In genomic region chr10:85141465-85141864, GRCm38 (mm10) we compare ENCODE assay signal across 23 mouse cellular contexts. TPM values are rescaled to one million over a fixed set of nuclear protein-coding genes. Genes with fewer than 3 reads are reported as not detected.
DNase-seq lines count a peak whose midpoint lies in the region; ATAC-seq and TF ChIP-seq lines count a peak whose summit lies in the region.
"Had no signal": no experiment of that assay in that cellular context is flagged by ENCODE, and none has a peak within 500 bp of the region (broad histone marks: within the 10 kb centered on the region; RNA-seq: fewer than 3 reads in every experiment).

No protein-coding gene starts in this region.

- peaks cover 25% of the 10 kb centered on the region for H3K36me3 ChIP-seq in intestine, embryonic 14.5 days (ENCODE audit: control insufficient read depth, insufficient read depth, low read length)
- peaks cover 36% of the 10 kb centered on the region for H3K36me3 ChIP-seq in intestine, postnatal 0 days (ENCODE audit: control insufficient read depth, insufficient read depth)
- peaks cover 33% of the 10 kb centered on the region for H3K36me3 ChIP-seq in neural tube, embryonic 15.5 days
- H3K36me3 ChIP-seq in limb, embryonic 13.5 days = peaks cover 35% of the 10 kb centered on the region
- peaks cover 35% of the 10 kb centered on the region for H3K36me3 ChIP-seq in hindbrain, embryonic 12.5 days

- H3K9ac ChIP-seq in intestine, embryonic 14.5 days (ENCODE audit: low read length) = no peak overlapping the region
- no peak overlapping the region for H3K9ac ChIP-seq in intestine, postnatal 0 days (ENCODE audit: low read depth, low read length)
- H3K9ac ChIP-seq in neural tube, embryonic 15.5 days (replicated peaks) = no peak overlapping the region
- no peak overlapping the region for H3K9ac ChIP-seq in limb, embryonic 13.5 days
- no peak overlapping the region for H3K9ac ChIP-seq in hindbrain, embryonic 12.5 days
- H3K9ac ChIP-seq: embryonic facial prominence, embryonic 15.5 days; heart, embryonic 13.5 days; liver, embryonic 12.5 days; midbrain, embryonic 12.5 days had no signal

- no peak for TF ChIP-seq CTCF in intestine, postnatal 0 days (IDR thresholded peaks at IDR 0.05; ENCODE audit: low read depth)

- H3K4me1 ChIP-seq in intestine, embryonic 14.5 days (replicated peaks; ENCODE audit: control insufficient read depth, insufficient read depth, low read length) = 0 out of 2 replicates have a peak, but pooled peaks cover 4% of the 10 kb centered on the region
- H3K4me1 ChIP-seq in intestine, postnatal 0 days (replicated peaks; ENCODE audit: control insufficient read depth, insufficient read depth, low read length) = no peaks in the 10 kb centered on the region
- H3K4me1 ChIP-seq in neural tube, embryonic 15.5 days = no peaks in the 10 kb centered on the region
- peaks cover 19% of the 10 kb centered on the region for H3K4me1 ChIP-seq in limb, embryonic 13.5 days
- no peaks in the 10 kb centered on the region for H3K4me1 ChIP-seq in hindbrain, embryonic 12.5 days
- H3K4me1 ChIP-seq: embryonic facial prominence, embryonic 15.5 days; heart, embryonic 13.5 days; liver, embryonic 12.5 days; midbrain, embryonic 12.5 days had no signal

- 0 out of 2 replicates have a peak, but pooled peaks have one; percentile 62 for ATAC-seq in intestine, embryonic 14.5 days (replicated peaks; ENCODE audit: low FRiP score, low TSS enrichment, low read depth)
- ATAC-seq in intestine, postnatal 0 days = no peak
- ATAC-seq in neural tube, embryonic 15.5 days (ENCODE audit: low FRiP score) = no peak; the same call in 1 of the 2 replicates
- ATAC-seq in limb, embryonic 13.5 days (ENCODE audit: low FRiP score, low read depth) = peak; percentile 88
- ATAC-seq in hindbrain, embryonic 12.5 days (ENCODE audit: low FRiP score) = no peak
- ATAC-seq: forebrain, embryonic 14.5 days; liver, embryonic 12.5 days; Patski had no signal

- H3K27me3 ChIP-seq in intestine, embryonic 14.5 days (replicated peaks; ENCODE audit: control insufficient read depth, insufficient read depth, low read length) = no peaks in the 10 kb centered on the region
- H3K27me3 ChIP-seq in intestine, postnatal 0 days (replicated peaks; ENCODE audit: control insufficient read depth, insufficient read depth, low read length) = no peaks in the 10 kb centered on the region
- no peaks in the 10 kb centered on the region for H3K27me3 ChIP-seq in neural tube, embryonic 15.5 days (replicated peaks)
- no peaks in the 10 kb centered on the region for H3K27me3 ChIP-seq in limb, embryonic 13.5 days
- no peaks in the 10 kb centered on the region for H3K27me3 ChIP-seq in hindbrain, embryonic 12.5 days
- H3K27me3 ChIP-seq: embryonic facial prominence, embryonic 15.5 days; heart, embryonic 13.5 days; liver, embryonic 12.5 days; midbrain, embryonic 12.5 days; Patski had no signal

- no peak overlapping the region for H3K4me3 ChIP-seq in intestine, embryonic 14.5 days (ENCODE audit: low read depth, low read length)
- no peak overlapping the region for H3K4me3 ChIP-seq in intestine, postnatal 0 days (ENCODE audit: low read depth, low read length)
- no peak overlapping the region for H3K4me3 ChIP-seq in neural tube, embryonic 15.5 days (replicated peaks)
- H3K4me3 ChIP-seq in limb, embryonic 13.5 days = no peak overlapping the region
- H3K4me3 ChIP-seq in hindbrain, embryonic 12.5 days = no peak overlapping the region
- H3K4me3 ChIP-seq: embryonic facial prominence, embryonic 15.5 days; heart, embryonic 13.5 days; left cerebral cortex, adult 2 months; liver, embryonic 12.5 days; midbrain, embryonic 12.5 days had no signal

- no peak overlapping the region for H3K27ac ChIP-seq in intestine, embryonic 14.5 days (ENCODE audit: low read depth)
- no peak overlapping the region for H3K27ac ChIP-seq in intestine, postnatal 0 days (ENCODE audit: low read depth, low read length)
- H3K27ac ChIP-seq in neural tube, embryonic 15.5 days (replicated peaks) = no peak overlapping the region
- no peak overlapping the region for H3K27ac ChIP-seq in limb, embryonic 13.5 days
- H3K27ac ChIP-seq in hindbrain, embryonic 12.5 days = no peak overlapping the region
- H3K27ac ChIP-seq: embryonic facial prominence, embryonic 15.5 days; heart, embryonic 13.5 days; left cerebral cortex, adult 2 months; liver, embryonic 12.5 days; midbrain, embryonic 12.5 days had no signal

- H3K4me2 ChIP-seq in intestine, embryonic 14.5 days (ENCODE audit: low read length) = no peak overlapping the region
- no peak overlapping the region for H3K4me2 ChIP-seq in intestine, postnatal 0 days (replicated peaks; ENCODE audit: low read depth)
- H3K4me2 ChIP-seq in neural tube, embryonic 15.5 days = no peak overlapping the region
- H3K4me2 ChIP-seq in limb, embryonic 13.5 days (replicated peaks) = no peak overlapping the region
- H3K4me2 ChIP-seq in hindbrain, embryonic 12.5 days (replicated peaks) = no peak overlapping the region
- H3K4me2 ChIP-seq: embryonic facial prominence, embryonic 15.5 days; heart, embryonic 13.5 days; liver, embryonic 12.5 days; midbrain, embryonic 12.5 days had no signal

- DNase-seq in intestine, embryonic 14.5 days (ENCODE audit: low spot score) = peak; percentile 58
- DNase-seq in neural tube, embryonic 10.5 days (ENCODE audit: extremely low spot score, low spot score) = peak; percentile 19
- no peak for DNase-seq in layer of hippocampus, postnatal 10 days (ENCODE audit: low spot score in 2 of 2)
- DNase-seq: adrenal gland, postnatal 36 days; cerebellum, adult 9-11 months; gastrocnemius, postnatal 10 days; heart, postnatal 14 days; kidney, postnatal 36 days; lung, adult 18-20 months; lung, postnatal 10 days; right cerebral cortex, postnatal 14 days; spleen, adult 18-20 months had no signal

- no peaks in the 10 kb centered on the region for H3K9me3 ChIP-seq in intestine, embryonic 14.5 days (ENCODE audit: control insufficient read depth, low read length)
- H3K9me3 ChIP-seq in intestine, postnatal 0 days (ENCODE audit: control insufficient read depth) = no peaks in the 10 kb centered on the region
- no peaks in the 10 kb centered on the region for H3K9me3 ChIP-seq in neural tube, embryonic 15.5 days (replicated peaks)
- no peaks in the 10 kb centered on the region for H3K9me3 ChIP-seq in limb, embryonic 13.5 days
- H3K9me3 ChIP-seq in hindbrain, embryonic 12.5 days (replicated peaks) = no peaks in the 10 kb centered on the region
- H3K9me3 ChIP-seq: embryonic facial prominence, embryonic 15.5 days; heart, embryonic 13.5 days; liver, embryonic 12.5 days; midbrain, embryonic 12.5 days had no signal

- WGBS in intestine, embryonic 14.5 days = 28% methylated on average over 9 of the region's 9 CpGs
- WGBS in intestine, postnatal 0 days = 66% methylated on average over 9 of the region's 9 CpGs
- WGBS in neural tube, embryonic 15.5 days = 69% methylated on average over 9 of the region's 9 CpGs
- WGBS in limb, embryonic 13.5 days = 25% methylated on average over 9 of the region's 9 CpGs
- 89% methylated on average over 9 of the region's 9 CpGs for WGBS in hindbrain, embryonic 12.5 days

RNA-seq across cellular contexts. Expression of gene Mterf2, which starts 13.6 kb away (rescaled TPM):
- 17.0 and 17.2 TPM in 2 replicates for polyA plus RNA-seq in intestine, embryonic 14.5 days (2014; fragmentation: Nextera tagmentation; extraction: Ambion mirVana)
- 11.7 and 12.6 TPM in 2 replicates for polyA plus RNA-seq in intestine, postnatal 0 days (2015; fragmentation: Nextera tagmentation; extraction: Ambion mirVana)
- 25.3 and 25.9 TPM in 2 replicates for polyA plus RNA-seq in neural tube, embryonic 15.5 days (2015; fragmentation: Nextera tagmentation; extraction: Ambion mirVana)
- 23.7 and 24.3 TPM in 2 replicates for polyA plus RNA-seq in limb, embryonic 13.5 days (2015; fragmentation: Nextera tagmentation; extraction: Ambion mirVana)
- 10 to 100 TPM; 16.3 to 16.5 TPM for total RNA-seq in layer of hippocampus, postnatal 10 days (2021)
- polyA plus RNA-seq in hindbrain, embryonic 12.5 days (2016; fragmentation: Nextera tagmentation; extraction: Ambion mirVana) = 30.8 and 34.6 TPM in 2 replicates

RNA-seq across cellular contexts. Expression of gene Tmem263, which starts 39.0 kb away (rescaled TPM):
- polyA plus RNA-seq in intestine, embryonic 14.5 days (2014; fragmentation: Nextera tagmentation; extraction: Ambion mirVana) = 51.8 and 61.6 TPM in 2 replicates
- polyA plus RNA-seq in intestine, postnatal 0 days (2015; fragmentation: Nextera tagmentation; extraction: Ambion mirVana) = 42.3 and 43.2 TPM in 2 replicates
- 52.9 and 59.0 TPM in 2 replicates for polyA plus RNA-seq in neural tube, embryonic 15.5 days (2015; fragmentation: Nextera tagmentation; extraction: Ambion mirVana)
- 133 and 144 TPM in 2 replicates for polyA plus RNA-seq in limb, embryonic 13.5 days (2015; fragmentation: Nextera tagmentation; extraction: Ambion mirVana)
- 10 to 100 TPM; 30.1 to 32.1 TPM for total RNA-seq in layer of hippocampus, postnatal 10 days (2021)
- 75.0 and 87.3 TPM in 2 replicates for polyA plus RNA-seq in hindbrain, embryonic 12.5 days (2016; fragmentation: Nextera tagmentation; extraction: Ambion mirVana)

RNA-seq across cellular contexts. Expression of gene Fhl4, which starts 39.2 kb away (rescaled TPM):
- polyA plus RNA-seq in intestine, embryonic 14.5 days (2014; fragmentation: Nextera tagmentation; extraction: Ambion mirVana) = 0.83 and 1.0 TPM in 2 replicates
- polyA plus RNA-seq in intestine, postnatal 0 days (2015; fragmentation: Nextera tagmentation; extraction: Ambion mirVana) = 0.37 and 0.38 TPM in 2 replicates
- polyA plus RNA-seq in neural tube, embryonic 15.5 days (2015; fragmentation: Nextera tagmentation; extraction: Ambion mirVana) = 1.6 and 2.2 TPM in 2 replicates
- 1.4 and 1.7 TPM in 2 replicates for polyA plus RNA-seq in limb, embryonic 13.5 days (2015; fragmentation: Nextera tagmentation; extraction: Ambion mirVana)
- 1 to 10 TPM; 1.2 to 1.6 TPM for total RNA-seq in layer of hippocampus, postnatal 10 days (2021)
- 1.2 and 1.9 TPM in 2 replicates for polyA plus RNA-seq in hindbrain, embryonic 12.5 days (2016; fragmentation: Nextera tagmentation; extraction: Ambion mirVana)

RNA-seq across cellular contexts. Expression of gene Cry1, which starts 43.4 kb away (rescaled TPM):
- 24.7 and 24.8 TPM in 2 replicates for polyA plus RNA-seq in intestine, embryonic 14.5 days (2014; fragmentation: Nextera tagmentation; extraction: Ambion mirVana)
- polyA plus RNA-seq in intestine, postnatal 0 days (2015; fragmentation: Nextera tagmentation; extraction: Ambion mirVana) = 18.6 and 20.3 TPM in 2 replicates
- polyA plus RNA-seq in neural tube, embryonic 15.5 days (2015; fragmentation: Nextera tagmentation; extraction: Ambion mirVana) = 30.7 and 33.8 TPM in 2 replicates
- 37.7 and 39.4 TPM in 2 replicates for polyA plus RNA-seq in limb, embryonic 13.5 days (2015; fragmentation: Nextera tagmentation; extraction: Ambion mirVana)
- total RNA-seq in layer of hippocampus, postnatal 10 days (2021) = 10 to 100 TPM; 13.3 to 15.1 TPM
- polyA plus RNA-seq in hindbrain, embryonic 12.5 days (2016; fragmentation: Nextera tagmentation; extraction: Ambion mirVana) = 37.5 and 37.8 TPM in 2 replicates

Comparison
In these comparisons a context has a peak if more than half of its experiments do, and no peak if none do; other contexts are left out.
1. ATAC-seq: peak in intestine, embryonic 14.5 days (single experiment) and limb, embryonic 13.5 days (single experiment); none in intestine, postnatal 0 days (single experiment), neural tube, embryonic 15.5 days (single experiment) and hindbrain, embryonic 12.5 days (single experiment).
2. DNase-seq: peak in intestine, embryonic 14.5 days (single experiment) and neural tube, embryonic 10.5 days (single experiment); none in layer of hippocampus, postnatal 10 days (0 of 2).